Mouse (Mus musculus): ENCODE data around the gene Maml3.

The Maml3 gene

GRCm38 (mm10) chr3:51703478-51703877 is 401.4 kb downstream of the Maml3 start:
- in situ Hi-C loops (cut with MboI), result loop anchor here (10.0 kb wide), 1 partner anchor 491 kb away; no protein-coding TSS in a partner anchor

- in situ Hi-C loops (cut with MboI), result loop anchor here (10.0 kb wide), 1 partner anchor 492 kb away; no protein-coding TSS in a partner anchor
These were observed 402.1 kb downstream of the Maml3 start for GRCm38 (mm10) chr3:51702701-51703286.

GRCm38 (mm10) chr3:51701950-51702349 is 402.9 kb downstream of the Maml3 start:
- in situ Hi-C loops (cut with MboI), result loop anchor here (10.0 kb wide), 1 partner anchor 493 kb away; no protein-coding TSS in a partner anchor

- in situ Hi-C loops (cut with MboI), result loop anchor here (10.0 kb wide), 1 partner anchor 493 kb away; no protein-coding TSS in a partner anchor
These were observed 403.6 kb downstream of the Maml3 start for GRCm38 (mm10) chr3:51701281-51701751.

- in situ Hi-C loops (cut with MboI), result loop anchor here (10.0 kb wide), 1 partner anchor 494 kb away; no protein-coding TSS in a partner anchor
These were observed 404.1 kb downstream of the Maml3 start for GRCm38 (mm10) chr3:51700731-51701280.

GRCm38 (mm10) chr3:51700123-51700522 is 404.8 kb downstream of the Maml3 start:
- in situ Hi-C loops (cut with MboI), result loop anchor here (10.0 kb wide), 1 partner anchor 495 kb away; no protein-coding TSS in a partner anchor

- in situ Hi-C loops (cut with MboI), result no loop called here
These were observed 406.9 kb downstream of the Maml3 start for GRCm38 (mm10) chr3:51697931-51698330.

- in situ Hi-C loops (cut with MboI), result no loop called here
These were observed 409.2 kb downstream of the Maml3 start for GRCm38 (mm10) chr3:51695713-51696112.

GRCm38 (mm10) chr3:51694576-51694975 is 410.3 kb downstream of the Maml3 start:
- in situ Hi-C loops (cut with MboI), result no loop called here

- in situ Hi-C loops (cut with MboI), result no loop called here
These were observed 411.7 kb downstream of the Maml3 start for GRCm38 (mm10) chr3:51693196-51693595.

- in situ Hi-C loops (cut with MboI), result no loop called here
These were observed 416.2 kb downstream of the Maml3 start for GRCm38 (mm10) chr3:51688725-51689124.

GRCm38 (mm10) chr3:51686791-51687190 is 418.1 kb downstream of the Maml3 start:
- in situ Hi-C loops (cut with MboI), result no loop called here

GRCm38 (mm10) chr3:51686316-51686715 is 418.6 kb downstream of the Maml3 start:
- in situ Hi-C loops (cut with MboI), result no loop called here

- in situ Hi-C loops (cut with MboI), result no loop called here
These were observed 419.3 kb downstream of the Maml3 start for GRCm38 (mm10) chr3:51685539-51685938.

GRCm38 (mm10) chr3:51674963-51675362 is 429.9 kb downstream of the Maml3 start:
- in situ Hi-C loops (cut with MboI), result no loop called here

- in situ Hi-C loops (cut with MboI), result no loop called here
These were observed 431.3 kb downstream of the Maml3 start for GRCm38 (mm10) chr3:51673408-51674086.

- in situ Hi-C loops (cut with MboI), result no loop called here
These were observed 432.2 kb downstream of the Maml3 start for GRCm38 (mm10) chr3:51672631-51673030.

- in situ Hi-C loops (cut with MboI), result no loop called here
These were observed 433.8 kb downstream of the Maml3 start for GRCm38 (mm10) chr3:51671071-51671469.

GRCm38 (mm10) chr3:51670414-51671070 is 434.3 kb downstream of the Maml3 start:
- in situ Hi-C loops (cut with MboI), result no loop called here

- in situ Hi-C loops (cut with MboI), result no loop called here
These were observed 436.3 kb downstream of the Maml3 start for GRCm38 (mm10) chr3:51668607-51669006.

- in situ Hi-C loops (cut with MboI), result no loop called here
These were observed 442.3 kb downstream of the Maml3 start for GRCm38 (mm10) chr3:51662557-51662956.

GRCm38 (mm10) chr3:51661880-51662550 is 442.9 kb downstream of the Maml3 start:
- in situ Hi-C loops (cut with MboI), result no loop called here

Measured in mature B cell (primary cell).